Mouse (Mus musculus) E14TG2a.4 (cell line): ENCODE measurements around the gene Fmnl2.

Source experiments
- H3K27me3 ChIP-seq: 2 replicates; pipeline ENCODE4 v1.6.1; 2014; ENCODE audit warnings: low read length, control low read depth; ENCODE audit not compliant: insufficient read depth
- H3K36me3 ChIP-seq: 2 replicates; pipeline ENCODE4 v1.6.1; 2014; ENCODE audit warnings: low read length, control low read depth; ENCODE audit not compliant: insufficient read depth
- H3K4me1 ChIP-seq: replicated peaks from 2 replicates; pipeline ENCODE4 v1.6.1; 2014; ENCODE audit warnings: low read depth, low read length, control low read depth
- H3K4me3 ChIP-seq: replicated peaks from 2 replicates; pipeline ENCODE4 v1.5.1; 2014; ENCODE audit warnings: mild to moderate bottlenecking, low read length
- H3K9me3 ChIP-seq: 2 replicates; pipeline ENCODE4 v1.6.1; 2014; ENCODE audit warnings: low read length, control low read depth
- CTCF ChIP-seq: conservative IDR thresholded peaks from 2 replicates; pipeline ENCODE4 v1.5.1; 2014; ENCODE audit warnings: low read length
- NANOG ChIP-seq: IDR thresholded peaks from 2 replicates; pipeline ENCODE4 v1.6.1; 2014; ENCODE audit warnings: borderline replicate concordance, low read length, mixed read lengths
- POU5F1 ChIP-seq: IDR thresholded peaks from 2 replicates; pipeline ENCODE4 v1.6.1; 2014; ENCODE audit warnings: low read length, borderline replicate concordance

The Fmnl2 gene

DNA sequence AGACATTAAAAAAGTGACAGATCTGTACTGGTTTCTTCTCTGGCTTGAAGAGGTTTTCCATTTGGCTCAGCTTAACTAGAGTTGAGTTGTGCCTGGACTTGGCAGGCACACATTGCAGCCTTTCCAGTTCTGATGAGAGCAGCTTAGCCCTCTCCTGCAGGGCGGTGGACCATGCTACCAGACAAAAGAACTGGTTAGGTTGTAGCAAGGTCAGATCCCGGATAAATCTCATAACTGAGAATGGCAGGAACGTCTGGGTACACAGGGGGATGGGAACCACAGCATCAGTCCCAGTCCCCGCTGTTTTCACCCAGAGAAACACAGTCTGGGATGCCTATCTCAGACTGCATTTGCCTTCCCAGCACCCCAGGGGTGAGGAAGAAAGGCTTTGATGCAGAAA lies 127.5 kb downstream of the Fmnl2 start:
- Histone ChIP-seq H3K36me3 (no peaks in the 10 kb centered on the region), H3K9me3 (no peaks in the 10 kb centered on the region), H3K4me1 (peaks cover 21% of the 10 kb centered on the region), H3K4me3 (no peak overlapping the region), H3K27me3 (no peaks in the 10 kb centered on the region)
- TF ChIP-seq POU5F1 (no peak), CTCF (no peak), NANOG (no peak)

DNA sequence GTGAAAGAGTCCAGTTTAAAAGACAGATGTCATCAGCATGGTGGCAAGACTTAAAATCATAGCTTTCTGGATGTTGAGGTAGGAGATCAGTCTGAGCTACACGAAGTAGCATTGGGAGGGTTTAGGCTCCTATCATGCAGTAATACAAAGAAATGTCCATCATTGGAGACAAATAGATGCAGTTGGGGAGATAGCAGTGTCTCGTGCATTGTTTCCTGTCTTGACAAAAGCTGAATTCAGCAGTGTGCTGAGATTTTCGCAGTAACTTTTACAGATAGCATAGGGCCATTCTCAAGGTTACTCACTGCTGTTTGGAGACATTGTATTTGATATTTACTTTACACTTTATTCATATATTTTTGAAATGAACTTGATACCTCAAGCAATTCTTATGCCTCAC lies 128.7 kb downstream of the Fmnl2 start:
- TF ChIP-seq NANOG (no peak), POU5F1 (no peak), CTCF (no peak)
- H3K36me3 ChIP-seq: no peaks in the 10 kb centered on the region
- no peak overlapping the region for H3K4me3 ChIP-seq
- H3K9me3 ChIP-seq: no peaks in the 10 kb centered on the region
- peaks cover 21% of the 10 kb centered on the region for H3K4me1 ChIP-seq
- H3K27me3 ChIP-seq: no peaks in the 10 kb centered on the region

DNA sequence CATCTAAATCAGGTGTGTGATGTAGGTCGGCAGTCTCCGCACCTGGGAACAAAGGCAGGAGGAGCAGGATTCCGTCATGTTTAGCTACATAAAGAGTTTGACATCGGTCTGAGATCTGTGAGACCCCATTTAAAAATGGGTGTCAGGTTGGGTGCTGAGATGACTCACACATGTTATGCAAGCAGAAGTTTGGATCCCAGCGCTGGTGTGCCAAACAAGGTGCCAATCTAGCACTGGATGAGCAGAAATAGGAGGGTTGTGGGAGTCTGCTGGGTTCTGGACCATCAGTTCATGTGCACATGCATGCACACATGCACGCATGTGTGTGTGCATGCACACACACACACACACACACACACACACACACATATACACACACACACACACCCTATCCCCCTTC lies 129.4 kb downstream of the Fmnl2 start:
- TF ChIP-seq NANOG: no peak
- no peak for TF ChIP-seq CTCF
- no peak for TF ChIP-seq POU5F1
- Histone ChIP-seq H3K9me3 (no peaks in the 10 kb centered on the region), H3K36me3 (no peaks in the 10 kb centered on the region), H3K4me1 (peaks cover 28% of the 10 kb centered on the region), H3K27me3 (no peaks in the 10 kb centered on the region), H3K4me3 (no peak overlapping the region)

DNA sequence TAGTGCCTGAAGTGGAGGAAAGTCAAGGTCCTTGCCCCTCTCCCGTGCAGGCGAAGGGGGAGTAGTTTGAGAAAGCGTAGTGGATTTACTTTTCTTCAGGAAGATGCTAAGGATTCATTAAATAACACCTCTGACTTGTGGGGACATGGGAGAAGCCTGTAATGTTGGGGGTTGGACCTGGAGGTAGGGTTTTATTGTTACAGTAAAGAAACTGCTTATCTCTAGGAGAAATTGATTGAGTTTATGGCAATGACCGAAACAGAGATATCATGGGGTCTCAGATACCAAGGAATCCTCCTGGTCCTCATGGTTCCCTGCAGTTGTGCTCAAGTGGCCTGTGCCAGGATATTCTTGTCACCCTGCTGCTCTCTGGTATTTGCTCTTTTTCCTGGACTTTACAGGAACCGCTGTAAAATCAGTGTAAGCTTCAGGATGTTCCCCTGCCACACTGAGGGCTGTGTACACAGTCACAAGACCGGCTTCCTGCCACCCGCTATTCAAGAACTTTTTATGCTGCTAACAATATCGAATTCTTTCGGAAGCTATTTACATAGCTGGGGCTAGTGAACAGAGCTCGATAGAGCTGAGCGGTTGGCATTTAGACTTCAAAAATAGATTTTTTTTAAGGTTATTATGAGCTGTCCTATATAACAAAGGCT lies 130.1 kb downstream of the Fmnl2 start:
- Histone ChIP-seq H3K9me3 (no peaks in the 10 kb centered on the region), H3K27me3 (no peaks in the 10 kb centered on the region), H3K4me1 (peaks cover 28% of the 10 kb centered on the region), H3K4me3 (no peak overlapping the region), H3K36me3 (no peaks in the 10 kb centered on the region)
- no peak for TF ChIP-seq POU5F1
- TF ChIP-seq NANOG: no peak
- no peak for TF ChIP-seq CTCF

DNA sequence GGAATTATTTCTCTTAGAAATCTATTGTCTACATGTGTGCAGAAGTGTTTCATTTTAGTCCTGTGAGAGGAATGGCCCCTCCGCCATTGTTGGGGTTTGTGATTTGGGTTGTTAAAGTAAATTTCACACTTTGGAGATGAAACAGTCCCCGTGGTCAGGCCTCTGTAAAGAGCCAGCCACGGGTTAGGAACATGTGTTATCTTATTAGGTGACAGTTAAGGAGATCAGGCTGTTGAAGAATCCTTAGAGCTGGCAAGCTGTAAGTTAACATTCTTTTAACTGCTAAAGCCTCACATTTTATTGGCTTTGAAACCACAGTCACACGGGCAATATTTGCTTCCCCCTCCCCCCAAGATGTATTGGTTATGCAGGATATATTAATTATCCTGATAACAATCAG lies 131.7 kb downstream of the Fmnl2 start:
- no peaks in the 10 kb centered on the region for H3K36me3 ChIP-seq
- no peak overlapping the region for H3K4me3 ChIP-seq
- H3K27me3 ChIP-seq: no peaks in the 10 kb centered on the region
- no peaks in the 10 kb centered on the region for H3K9me3 ChIP-seq
- peaks cover 28% of the 10 kb centered on the region for H3K4me1 ChIP-seq
- no peak for TF ChIP-seq CTCF
- no peak for TF ChIP-seq POU5F1

DNA sequence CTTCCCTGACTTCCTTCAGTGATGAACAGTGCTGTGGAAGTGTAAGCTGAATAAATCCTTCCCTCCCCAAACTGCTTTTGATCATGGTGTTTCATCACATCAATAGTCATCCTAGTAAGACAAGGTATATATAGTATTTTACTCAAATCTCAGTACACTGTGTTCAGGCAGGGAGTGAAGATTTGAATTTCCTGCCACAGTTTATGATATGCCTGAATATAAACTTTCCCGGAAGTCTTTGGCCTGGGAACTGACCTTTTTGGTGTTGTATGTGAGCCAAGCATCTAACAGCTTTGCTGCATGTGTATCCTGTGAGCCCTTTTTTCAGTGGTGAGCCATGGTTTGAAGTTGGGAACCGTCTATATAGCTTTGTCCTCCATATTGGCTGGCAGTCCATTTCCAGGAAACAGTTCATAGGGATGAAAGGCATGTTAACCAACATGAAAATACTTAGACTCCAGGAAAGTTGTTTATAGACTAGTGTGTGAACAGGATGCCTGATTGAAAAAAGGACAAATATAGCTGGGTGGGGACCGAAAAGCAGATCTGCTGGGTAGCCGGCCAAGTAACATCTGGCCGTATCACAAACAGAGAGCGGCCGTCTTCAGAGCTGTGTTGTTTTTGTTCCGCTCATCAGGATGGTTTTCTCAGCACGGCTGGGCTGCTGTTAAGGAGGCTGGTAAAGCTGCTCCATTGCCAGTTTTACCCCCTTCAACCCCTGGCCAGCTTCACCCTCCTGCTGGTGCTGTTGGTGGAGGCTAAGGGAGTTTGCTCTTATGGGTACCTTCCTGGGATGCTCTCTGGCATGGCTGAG lies 133.4 kb downstream of the Fmnl2 start:
- Histone ChIP-seq H3K4me3 (no peak overlapping the region), H3K9me3 (no peaks in the 10 kb centered on the region), H3K27me3 (no peaks in the 10 kb centered on the region), H3K4me1 (peaks cover 22% of the 10 kb centered on the region), H3K36me3 (no peaks in the 10 kb centered on the region)
- TF ChIP-seq CTCF (no peak), POU5F1 (no peak), NANOG (no peak)

DNA sequence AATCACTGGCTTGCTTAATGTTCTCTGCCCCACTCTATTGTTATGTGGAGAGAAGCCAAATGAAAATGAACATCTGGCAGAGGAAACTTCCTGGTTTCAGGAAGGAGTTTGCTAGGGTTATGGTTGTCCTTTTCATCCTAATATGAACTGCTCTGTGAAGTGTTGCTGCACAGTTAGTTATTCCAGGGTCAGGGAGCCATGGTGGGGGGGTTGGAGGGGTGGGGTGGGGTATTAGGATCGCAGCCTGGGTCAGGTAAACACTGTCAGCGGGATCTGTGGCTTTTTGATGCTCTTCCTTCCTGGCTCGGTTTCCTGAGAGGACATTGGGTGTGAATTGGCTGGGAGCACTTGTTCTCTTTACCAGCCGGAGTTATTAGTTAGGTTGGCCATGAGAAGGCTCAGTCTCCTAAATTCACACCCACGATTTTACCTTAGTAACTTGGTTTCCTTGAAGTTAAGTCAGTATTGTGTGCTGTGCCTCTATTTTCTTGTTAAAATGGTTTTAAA lies 134.1 kb downstream of the Fmnl2 start:
- no peaks in the 10 kb centered on the region for H3K36me3 ChIP-seq
- peaks cover 22% of the 10 kb centered on the region for H3K4me1 ChIP-seq
- no peaks in the 10 kb centered on the region for H3K9me3 ChIP-seq
- no peaks in the 10 kb centered on the region for H3K27me3 ChIP-seq
- TF ChIP-seq POU5F1 (no peak), CTCF (no peak), NANOG (no peak)
- H3K4me3 ChIP-seq: no peak overlapping the region

DNA sequence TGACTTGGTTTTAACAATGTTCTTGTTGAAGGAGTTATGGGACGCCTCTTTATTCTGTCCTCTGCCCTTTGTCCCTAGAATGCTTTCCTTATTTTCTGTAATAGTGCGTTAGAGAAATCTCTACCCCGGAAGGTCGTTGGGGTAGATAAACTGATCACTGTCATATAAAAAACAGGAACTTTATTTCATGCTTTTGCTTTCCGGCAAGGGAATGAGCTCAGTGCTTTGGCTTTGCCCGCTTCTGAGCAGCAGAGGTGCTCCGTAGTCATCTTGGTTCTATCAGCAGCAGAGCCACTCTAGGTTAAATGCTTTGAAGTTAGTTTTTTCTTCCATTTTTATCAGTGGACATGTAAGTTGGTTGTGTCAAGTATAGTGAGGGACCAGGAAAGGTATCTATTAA lies 135.6 kb downstream of the Fmnl2 start:
- TF ChIP-seq POU5F1 (no peak), CTCF (no peak), NANOG (no peak)
- Histone ChIP-seq H3K4me1 (peaks cover 25% of the 10 kb centered on the region), H3K9me3 (no peaks in the 10 kb centered on the region), H3K36me3 (no peaks in the 10 kb centered on the region), H3K4me3 (no peak overlapping the region), H3K27me3 (no peaks in the 10 kb centered on the region)
